Mouse (Mus musculus) left cerebral cortex, postnatal 25 days (tissue): ENCODE results near the gene Eea1. TPM values are rescaled to one million over a fixed set of nuclear protein-coding genes. Genes with fewer than 3 reads are reported as not detected.
A peak's percentile ranks its signal among the peaks of the same experiment; 100 is the strongest.
"Not testable (repeated sequence)": the region's sequence is repeated elsewhere in the genome, so short reads cannot be mapped to it uniquely, and the experiment has no call there.

Experiments used
- DNase-seq, 2 experiments: peaks; one replicate each; pipeline ENCODE4 v3.0.0; 2022; ENCODE audit warnings: low spot score in 2 of 2, mixed read lengths in 1 of 2
- intact Hi-C: fragments of 180-260 bp; cut with DNase I; formaldehyde crosslinking; loops from one replicate; pipeline ENCODE4 v1.15.1; 2025
- total RNA-seq, 2 experiments: library from RNA; stranded (reverse); gene quantifications; 2 replicates each; pipeline ENCODE4 v1.2.3; 2021

Gene Eea1
- 10 to 100 TPM; 32.1 to 34.1 TPM for total RNA-seq

- intact Hi-C loops: loop anchor here (2.0 kb wide), 1 partner anchor 383 kb away; no protein-coding TSS in a partner anchor
- DNase-seq: peak; percentile 90 to 95
Observed at GRCm38 (mm10) chr10:95940046-95940900, at the start of gene Eea1. Gene Eea1, plus strand, starts transcription at chr10:95940650.

- intact Hi-C loops: no loop called here
- no peak for DNase-seq
Observed at GRCm38 (mm10) chr10:95891214-95891960, 49.1 kb upstream of the Eea1 start.

GRCm38 (mm10) chr10:95892132-95892531 is 48.3 kb upstream of the Eea1 start:
- no peak for DNase-seq
- intact Hi-C loops: no loop called here

GRCm38 (mm10) chr10:95893291-95893932 is 47.0 kb upstream of the Eea1 start:
- DNase-seq: no peak
- intact Hi-C loops: no loop called here

- DNase-seq: no peak
- intact Hi-C loops: loop anchor here (1.0 to 2.0 kb wide), 2 partner anchors 343 to 393 kb away; partner anchors contain the start of gene Mrpl42
Observed at GRCm38 (mm10) chr10:95894036-95894855, 46.2 kb upstream of the Eea1 start.

- DNase-seq: peak; percentile 69 to 85
- intact Hi-C loops: loop anchor here (1.0 to 2.0 kb wide), 2 partner anchors 344 to 394 kb away; partner anchors contain the start of gene Mrpl42
Observed at GRCm38 (mm10) chr10:95894856-95895386, 45.5 kb upstream of the Eea1 start.

GRCm38 (mm10) chr10:95898471-95899154 is 41.8 kb upstream of the Eea1 start:
- peak; percentile 34 to 48 for DNase-seq
- intact Hi-C loops: loop anchor here (1.0 kb wide), 1 partner anchor 135 kb away; no protein-coding TSS in a partner anchor

- DNase-seq: peak in 1 of 2 experiments; percentile 44
- intact Hi-C loops: no loop called here
Observed at GRCm38 (mm10) chr10:95904668-95905067, 35.8 kb upstream of the Eea1 start.

GRCm38 (mm10) chr10:95909246-95909909 is 31.1 kb upstream of the Eea1 start:
- intact Hi-C loops: no loop called here
- DNase-seq: peak; percentile 5 to 60

GRCm38 (mm10) chr10:95911016-95911415 is 29.4 kb upstream of the Eea1 start:
- peak in 1 of 2 experiments; percentile 62 for DNase-seq
- intact Hi-C loops: no loop called here

- intact Hi-C loops: no loop called here
- DNase-seq: no peak
Observed at GRCm38 (mm10) chr10:95914434-95915174, 25.8 kb upstream of the Eea1 start.

- intact Hi-C loops: no loop called here
- DNase-seq: no peak
Observed at GRCm38 (mm10) chr10:95918716-95919115, 21.7 kb upstream of the Eea1 start.

GRCm38 (mm10) chr10:95923263-95924217 is 16.9 kb upstream of the Eea1 start:
- intact Hi-C loops: no loop called here
- DNase-seq: peak in 1 of 2 experiments; percentile 40

- intact Hi-C loops, DNase-seq: not testable (repeated sequence)
Observed at GRCm38 (mm10) chr10:95933631-95934030, 6.8 kb upstream of the Eea1 start.

GRCm38 (mm10) chr10:95940901-95941767 is 684 bp downstream of the Eea1 start:
- intact Hi-C loops: loop anchor here (2.0 kb wide), 1 partner anchor 384 kb away; no protein-coding TSS in a partner anchor

More at GRCm38 (mm10) chr10:95940901-95941767, 684 bp downstream of the Eea1 start:
- peak in 1 of 2 experiments; percentile 25 for DNase-seq
